Mouse (Mus musculus): ENCODE data around the gene Casq2. TPM values are rescaled to one million over a fixed set of nuclear protein-coding genes. Genes with fewer than 3 reads are reported as not detected.

The Casq2 gene
- polyA plus RNA-seq, 1 experiment, result 0.64 TPM

- Histone ChIP-seq H3K27me3 (ENCODE audit: control insufficient read depth, insufficient read depth, insufficient read length) (no peaks in the 10 kb centered on the region), H3K79me3 (ENCODE audit: low read depth) (peaks cover 40% of the 10 kb centered on the region), H3K4me3 (ENCODE audit: insufficient read depth, poor library complexity, severe bottlenecking) (no peak overlapping the region), H3ac (ENCODE audit: control insufficient read depth, insufficient read length, low read depth) (no peak overlapping the region), H3K79me2 (ENCODE audit: control insufficient read depth, insufficient read depth) (peaks cover 84% of the 10 kb centered on the region), H3K36me3 (ENCODE audit: control insufficient read depth, insufficient read depth) (peaks cover 28% of the 10 kb centered on the region)
- no peak for TF ChIP-seq FOSL1 (IDR thresholded peaks at IDR 0.05; ENCODE audit: insufficient read depth, low read length, poor library complexity, severe bottlenecking)
- TF ChIP-seq CTCF (IDR thresholded peaks at IDR 0.05; ENCODE audit: control insufficient read depth, insufficient read depth, insufficient read length), result no peak
- TF ChIP-seq CEBPB (IDR thresholded peaks at IDR 0.05; ENCODE audit: low read depth), result no peak
- TF ChIP-seq USF1 (IDR thresholded peaks at IDR 0.05; ENCODE audit: low read depth), result no peak
- TF ChIP-seq MYOG (IDR thresholded peaks at IDR 0.05; ENCODE audit: control insufficient read depth, extremely low read depth, insufficient read length), result no peak
- no peak for TF ChIP-seq MYOD1 (IDR thresholded peaks at IDR 0.05; ENCODE audit: control insufficient read depth, insufficient read length, low read depth)
- no peak for TF ChIP-seq MAX (IDR thresholded peaks at IDR 0.05)
These were observed 109.5 kb downstream of the Casq2 start for GRCm38 (mm10) chr3:102195762-102196161.

Other genes starting within 250 kb of the Casq2 start
- gene Mab21l3, start 237.5 kb upstream of the Casq2 start, polyA plus RNA-seq (2012; fragmentation: generic; extraction: Trizol), result 0.57 TPM
- gene Slc22a15, start 162.0 kb upstream of the Casq2 start, polyA plus RNA-seq (2012; fragmentation: generic; extraction: Trizol), result 7.9 TPM
- gene Nhlh2, start 76.3 kb upstream of the Casq2 start, polyA plus RNA-seq (2012; fragmentation: generic; extraction: Trizol), result 0.02 TPM
- 25.4 TPM for gene Vangl1, start 118.3 kb downstream of the Casq2 start, polyA plus RNA-seq (2012; fragmentation: generic; extraction: Trizol)

All from C2C12 (cell line).